Mouse (Mus musculus) bone marrow macrophage, adult 2 months (primary cell): ENCODE results near the gene Sag. TPM values are rescaled to one million over a fixed set of nuclear protein-coding genes. Genes with fewer than 3 reads are reported as not detected.

Experiments used
- H3K27ac ChIP-seq: 2 replicates; pipeline ENCODE4 v1.5.1; 2012; ENCODE audit warnings: low read depth, low read length; ENCODE audit not compliant: insufficient read depth
- H3K4me1 ChIP-seq: 2 replicates; pipeline ENCODE4 v1.6.1; 2012; ENCODE audit warnings: low read length; ENCODE audit not compliant: control insufficient read depth, insufficient read depth
- H3K4me3 ChIP-seq: 2 replicates; pipeline ENCODE4 v1.5.1; 2012; ENCODE audit warnings: mild to moderate bottlenecking, low read length, moderate library complexity; ENCODE audit not compliant: insufficient read depth
- CTCF ChIP-seq: IDR thresholded peaks from 2 replicates; pipeline ENCODE4 v1.5.1; 2012; ENCODE audit warnings: low read depth, mild to moderate bottlenecking, low read length, moderate library complexity
- POLR2A ChIP-seq: IDR thresholded peaks from 2 replicates; pipeline ENCODE4 v1.6.1; 2012; ENCODE audit warnings: mild to moderate bottlenecking, low read depth, low read length, borderline replicate concordance
- polyA plus RNA-seq: library from polyadenylated mRNA; stranded (reverse); fragments of >200 nt; gene quantifications from 2 replicates; pipeline ENCODE4 v1.2.4, GENCODE M21; 2012; ENCODE audit not compliant: missing spikeins, insufficient read depth, insufficient read length

Sag gene
- polyA plus RNA-seq, 1 experiment: 1.2 TPM

GRCm38 (mm10) chr1:87864889-87865288 is 61.4 kb downstream of the Sag start:
- Histone ChIP-seq H3K4me3 (no peak overlapping the region), H3K4me1 (peaks cover 75% of the 10 kb centered on the region), H3K27ac (peak overlapping the region; percentile 15; the same call in 1 of the 2 replicates)
- no peak for TF ChIP-seq CTCF
- no peak for TF ChIP-seq POLR2A

- no peak overlapping the region for H3K4me3 ChIP-seq
- peaks cover 81% of the 10 kb centered on the region for H3K4me1 ChIP-seq
- peak overlapping the region; percentile 75 for H3K27ac ChIP-seq
- no peak for TF ChIP-seq CTCF
- TF ChIP-seq POLR2A: no peak
Measured at GRCm38 (mm10) chr1:87866672-87867071, 63.2 kb downstream of the Sag start.

GRCm38 (mm10) chr1:87871546-87871945 is 68.1 kb downstream of the Sag start:
- no peak overlapping the region for H3K4me3 ChIP-seq
- peaks cover 79% of the 10 kb centered on the region for H3K4me1 ChIP-seq
- peak overlapping the region; percentile 55 for H3K27ac ChIP-seq
- TF ChIP-seq POLR2A (no peak), CTCF (no peak)

- Histone ChIP-seq H3K4me1 (peaks cover 80% of the 10 kb centered on the region), H3K27ac (peak overlapping the region; percentile 84), H3K4me3 (no peak overlapping the region)
- TF ChIP-seq POLR2A: no peak
- TF ChIP-seq CTCF: no peak
Measured at GRCm38 (mm10) chr1:87873081-87873480, 69.6 kb downstream of the Sag start.

GRCm38 (mm10) chr1:87876065-87876464 is 72.6 kb downstream of the Sag start:
- Histone ChIP-seq H3K4me1 (peaks cover 81% of the 10 kb centered on the region), H3K4me3 (no peak overlapping the region), H3K27ac (no peak overlapping the region)

GRCm38 (mm10) chr1:87877552-87878283 is 74.2 kb downstream of the Sag start:
- peaks cover 66% of the 10 kb centered on the region for H3K4me1 ChIP-seq
- no peak overlapping the region for H3K27ac ChIP-seq
- no peak overlapping the region for H3K4me3 ChIP-seq
- TF ChIP-seq POLR2A (no peak), CTCF (no peak)

More at GRCm38 (mm10) chr1:87876065-87876464, 72.6 kb downstream of the Sag start:
- TF ChIP-seq POLR2A: no peak
- no peak for TF ChIP-seq CTCF

- Histone ChIP-seq H3K27ac (no peak overlapping the region), H3K4me1 (peaks cover 59% of the 10 kb centered on the region), H3K4me3 (no peak overlapping the region)
- TF ChIP-seq CTCF (no peak), POLR2A (no peak)
Measured at GRCm38 (mm10) chr1:87879034-87879433, 75.6 kb downstream of the Sag start.

- peaks cover 54% of the 10 kb centered on the region for H3K4me1 ChIP-seq
- no peak overlapping the region for H3K4me3 ChIP-seq
- H3K27ac ChIP-seq: 0 out of 2 replicates have a peak overlapping the region, but pooled peaks have one; percentile 7
- no peak for TF ChIP-seq POLR2A
- no peak for TF ChIP-seq CTCF
Measured at GRCm38 (mm10) chr1:87879494-87880325, 76.2 kb downstream of the Sag start.

- TF ChIP-seq CTCF (no peak), POLR2A (no peak)
- Histone ChIP-seq H3K4me1 (peaks cover 48% of the 10 kb centered on the region), H3K4me3 (no peak overlapping the region), H3K27ac (no peak overlapping the region)
Measured at GRCm38 (mm10) chr1:87880326-87880627, 76.8 kb downstream of the Sag start.

- no peak overlapping the region for H3K4me3 ChIP-seq
- H3K27ac ChIP-seq: no peak overlapping the region
- TF ChIP-seq POLR2A (no peak), CTCF (no peak)
- H3K4me1 ChIP-seq: peaks cover 43% of the 10 kb centered on the region
Measured at GRCm38 (mm10) chr1:87880856-87881255, 77.4 kb downstream of the Sag start.
